Mouse (Mus musculus) CH12F3 (cell line): ENCODE measurements around the gene Tmem170.

ENCODE experiments used
- in situ Hi-C: fragments of 300-500 bp; cut with MboI; formaldehyde crosslinking; loops from 2 replicates; pipeline ENCODE4 v1.14.3; 2020; ENCODE audit warnings: low sequenced_read_pairs

Tmem170 gene

GRCm38 (mm10) chr8:111876355-111876948, at the start of gene Tmem170:
Gene Tmem170 (minus strand): TSS chr8:111876750.
- in situ Hi-C loops = no loop called here

GRCm38 (mm10) chr8:111924976-111925375, 48.4 kb upstream of the Tmem170 start:
- in situ Hi-C loops = no loop called here

DNA sequence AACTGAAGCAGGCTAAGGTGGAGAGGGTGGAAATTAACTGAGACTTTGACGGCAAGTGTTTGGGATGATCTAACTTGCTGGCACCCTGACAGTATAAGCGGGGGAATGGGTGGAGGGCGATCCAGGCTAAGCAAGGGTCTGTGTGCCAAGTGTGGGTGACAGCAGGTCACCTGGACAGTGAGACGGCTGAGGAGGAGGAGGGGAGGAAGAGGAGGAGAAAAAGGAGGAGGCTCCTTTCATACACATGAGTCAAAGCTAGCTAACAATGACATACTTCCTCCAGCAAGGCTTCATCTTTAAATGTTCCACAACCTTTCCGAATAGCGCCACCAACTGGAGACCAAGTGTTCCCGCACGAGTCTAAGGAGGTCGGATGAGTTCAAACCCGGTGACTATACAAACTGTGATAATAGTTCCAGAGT, 46.8 kb upstream of the Tmem170 start:
- in situ Hi-C loops = no loop called here

GRCm38 (mm10) chr8:111920971-111921370, 44.4 kb upstream of the Tmem170 start:
- in situ Hi-C loops = no loop called here

DNA sequence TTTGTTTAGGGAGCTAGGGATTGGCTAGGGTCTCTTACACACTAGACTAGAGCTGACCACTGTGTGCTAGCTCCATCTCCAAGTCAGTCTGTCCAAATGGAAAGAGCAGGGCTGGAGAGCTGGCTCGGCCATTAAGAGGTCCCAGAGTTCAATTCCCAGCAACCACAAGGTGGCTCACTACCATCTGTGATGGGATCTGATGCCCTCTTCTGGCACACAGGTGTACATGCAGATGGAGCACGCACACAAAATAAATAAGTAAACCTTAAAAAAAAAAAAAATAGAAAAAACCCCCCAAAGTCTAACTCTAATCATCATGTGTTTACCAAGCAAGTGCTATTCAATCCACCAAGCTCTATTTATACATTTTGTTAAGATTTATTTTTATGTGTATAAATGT, 43.1 kb upstream of the Tmem170 start:
- in situ Hi-C loops = no loop called here

GRCm38 (mm10) chr8:111912860-111913432, 36.4 kb upstream of the Tmem170 start:
- in situ Hi-C loops = no loop called here

DNA sequence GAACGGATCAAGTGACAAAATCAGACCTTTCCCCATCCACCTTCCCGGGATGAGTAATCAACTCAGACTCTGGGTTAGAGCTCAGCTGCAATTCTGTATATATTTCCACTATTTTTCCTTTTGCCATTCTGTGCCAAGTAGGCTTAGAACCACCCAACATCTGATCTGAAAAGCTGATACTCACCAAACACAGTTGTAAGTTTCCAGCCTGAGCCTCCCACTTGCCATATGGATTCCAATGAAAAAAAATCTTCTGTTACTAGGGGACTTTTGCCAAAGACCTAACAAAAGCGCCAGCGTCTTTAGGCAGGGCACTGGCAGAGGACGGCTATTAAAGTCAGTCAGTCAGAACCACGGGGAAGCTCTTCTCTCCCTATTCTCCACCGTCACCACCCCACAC, 35.0 kb upstream of the Tmem170 start:
- in situ Hi-C loops = no loop called here

- in situ Hi-C loops = no loop called here
Observed at GRCm38 (mm10) chr8:111909621-111910450, 33.3 kb upstream of the Tmem170 start, which contains the start of gene Chst5. Gene Chst5 (minus strand): TSS chr8:111910447.

DNA sequence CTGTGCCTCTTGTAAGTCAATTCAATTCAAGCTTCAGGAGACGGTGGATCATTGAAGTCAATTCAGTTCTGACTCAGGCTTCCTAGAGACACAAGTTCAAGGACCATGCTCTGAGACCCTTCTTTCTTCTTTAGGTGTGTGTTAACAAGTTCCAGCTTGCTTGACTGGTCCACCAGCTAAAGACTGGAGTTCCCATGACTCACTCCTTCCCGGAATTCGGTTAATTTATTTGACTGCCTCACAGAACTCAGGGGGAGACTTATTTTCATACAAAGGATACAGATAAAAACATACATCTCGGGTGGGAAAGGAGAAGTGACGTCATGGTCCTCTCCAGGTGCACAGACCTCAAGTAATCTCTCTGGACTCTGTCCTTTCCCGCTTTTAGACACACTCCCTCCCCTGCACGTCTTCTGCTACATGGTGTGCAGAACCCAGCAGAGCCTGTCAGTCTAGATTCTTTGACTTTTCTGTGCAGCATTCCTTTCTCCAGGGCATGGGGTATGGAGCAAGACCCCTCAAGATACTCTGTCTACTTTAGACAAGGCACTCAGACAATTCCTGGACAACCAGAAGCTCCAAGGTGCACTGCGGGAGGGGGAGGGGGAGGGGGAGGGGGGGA, 29.1 kb upstream of the Tmem170 start:
- in situ Hi-C loops = no loop called here

DNA sequence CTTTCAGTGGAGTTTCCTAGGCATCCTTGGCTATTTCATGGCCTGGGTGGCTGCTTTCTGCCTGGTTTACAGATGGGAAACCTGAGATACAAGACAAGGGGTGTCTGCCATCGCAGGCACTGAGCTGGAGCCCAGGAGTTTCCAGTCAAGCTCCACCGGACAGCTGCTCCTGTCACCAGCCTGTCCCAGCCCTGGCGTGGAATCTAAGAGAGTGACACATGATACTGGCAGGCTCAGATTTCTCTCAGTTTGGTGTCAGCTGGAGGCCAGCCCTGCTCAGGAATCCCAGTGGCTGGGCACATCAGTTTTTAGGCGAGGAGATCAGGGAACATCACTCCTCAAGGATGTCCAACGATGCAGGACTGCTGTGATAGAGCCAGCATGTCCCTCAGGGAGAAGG, 25.5 kb upstream of the Tmem170 start:
- in situ Hi-C loops = no loop called here

DNA sequence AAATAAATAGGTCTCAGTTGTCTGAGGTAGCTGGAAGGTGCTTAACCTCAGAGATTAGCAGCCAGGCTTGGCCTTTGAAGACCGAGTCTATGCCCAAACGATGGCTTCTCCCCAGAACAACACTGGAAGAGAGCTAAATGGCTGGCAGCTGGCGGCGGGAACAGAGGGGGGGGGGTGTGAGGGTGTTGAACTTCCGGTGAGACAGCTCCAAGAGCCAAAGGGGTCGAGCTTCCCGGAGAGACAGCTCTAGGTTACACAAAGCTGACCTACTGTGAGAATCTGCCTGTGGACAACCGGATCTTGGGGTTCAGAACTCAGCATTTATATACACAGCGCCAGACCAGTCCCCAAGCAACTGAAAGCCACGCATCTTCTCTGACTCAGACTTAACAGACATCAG, 22.0 kb upstream of the Tmem170 start:
- in situ Hi-C loops = no loop called here

GRCm38 (mm10) chr8:111894955-111895354, 18.4 kb upstream of the Tmem170 start:
- in situ Hi-C loops = no loop called here

GRCm38 (mm10) chr8:111892615-111893014, 16.1 kb upstream of the Tmem170 start:
- in situ Hi-C loops = no loop called here

GRCm38 (mm10) chr8:111891983-111892382, 15.4 kb upstream of the Tmem170 start:
- in situ Hi-C loops = no loop called here

DNA sequence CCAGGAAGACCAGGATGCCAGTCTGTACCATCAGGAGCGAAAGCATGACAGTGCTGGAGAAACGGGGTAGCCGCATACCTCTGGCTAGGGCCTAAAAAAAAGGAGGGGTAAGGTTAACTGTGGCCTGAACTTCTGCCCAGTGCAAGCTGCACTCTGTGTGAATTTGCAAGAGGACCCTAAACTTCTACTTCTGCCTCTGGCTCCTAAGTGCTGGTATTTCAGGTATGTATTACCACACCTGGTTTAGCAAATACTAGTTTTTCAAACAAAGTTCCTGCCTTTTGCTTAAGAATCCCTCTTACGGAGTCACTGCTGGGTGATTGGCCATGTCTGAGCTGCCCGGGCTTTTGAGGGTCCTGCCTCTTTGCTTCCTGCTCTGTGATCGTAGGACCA, 14.4 kb upstream of the Tmem170 start:
- in situ Hi-C loops = no loop called here

DNA sequence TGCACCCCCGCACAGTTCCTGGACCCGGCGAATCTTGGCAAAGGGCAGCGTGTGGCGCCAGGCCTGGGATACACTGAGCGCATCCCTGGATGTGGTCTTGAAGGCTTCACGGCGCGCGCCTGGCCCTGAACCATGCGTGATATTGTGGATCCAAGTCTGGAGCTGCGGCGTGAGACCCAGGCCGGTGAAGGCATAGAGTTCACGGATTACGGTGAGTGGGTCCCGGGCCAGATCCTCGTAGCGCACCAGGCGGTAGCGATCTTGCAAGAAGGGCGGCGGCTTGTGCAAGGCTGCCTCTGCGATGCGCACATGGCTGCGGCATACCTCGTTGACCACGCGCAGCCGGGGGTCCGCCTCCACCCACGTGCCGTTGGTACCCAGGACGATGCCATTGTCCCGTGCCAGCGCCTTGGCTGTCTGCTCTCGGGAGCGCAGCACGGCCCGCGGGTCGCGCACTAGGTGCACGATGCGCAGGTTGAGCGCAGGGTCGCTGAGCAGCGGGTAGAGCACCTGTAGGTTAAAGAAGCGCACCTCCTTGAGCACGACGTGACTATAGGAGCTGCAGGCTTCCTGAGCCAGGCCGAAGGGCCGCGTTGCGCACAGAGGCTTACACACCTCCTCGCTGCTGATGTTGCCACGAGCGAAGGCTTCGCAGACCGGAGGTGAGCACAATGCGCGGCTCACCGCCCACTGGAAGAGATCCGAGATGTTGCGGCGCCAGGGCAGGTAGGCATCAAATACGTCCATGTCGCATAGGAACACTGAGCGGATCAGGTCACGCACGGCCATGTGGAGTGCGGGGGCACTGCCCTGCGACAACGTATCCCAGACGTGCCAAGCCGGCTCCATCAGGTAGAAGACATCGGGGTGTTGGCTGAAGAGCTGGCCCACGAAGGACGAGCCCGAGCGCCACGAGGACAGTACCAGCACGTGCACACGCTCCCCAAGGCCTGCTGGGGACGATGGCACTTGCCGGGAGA, 13.7 kb upstream of the Tmem170 start:
- in situ Hi-C loops = no loop called here

GRCm38 (mm10) chr8:111888091-111888650, 11.6 kb upstream of the Tmem170 start:
- in situ Hi-C loops = no loop called here

DNA sequence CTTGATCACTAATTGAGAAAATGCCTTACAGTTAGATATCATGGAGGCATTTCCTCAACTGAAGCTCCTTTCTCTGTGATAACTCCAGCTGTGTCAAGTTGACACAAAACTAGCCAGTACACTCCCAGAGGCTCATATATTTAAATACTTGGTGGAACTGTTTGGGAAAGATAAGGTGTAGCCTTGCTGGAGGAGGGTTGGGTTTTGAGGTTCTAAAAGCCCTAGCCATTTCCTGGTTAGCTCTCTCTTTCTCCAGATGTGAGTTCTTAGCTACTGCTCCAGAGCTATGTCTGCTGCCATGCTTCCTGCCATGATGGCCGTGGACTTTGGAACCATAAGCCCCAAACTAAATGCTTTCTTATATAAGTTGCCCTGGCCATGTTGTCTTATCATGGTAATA, 10.9 kb upstream of the Tmem170 start:
- in situ Hi-C loops = no loop called here

- in situ Hi-C loops = no loop called here
Observed at GRCm38 (mm10) chr8:111883615-111884014, 7.1 kb upstream of the Tmem170 start.

- in situ Hi-C loops = no loop called here
Observed at GRCm38 (mm10) chr8:111881591-111881990, 5.0 kb upstream of the Tmem170 start.
